Mouse (Mus musculus): ENCODE results near the gene Fam20c. TPM values are rescaled to one million over a fixed set of nuclear protein-coding genes. Genes with fewer than 3 reads are reported as not detected.

The Fam20c gene
- polyA plus RNA-seq, 1 experiment from 2014 or later: 38.0 TPM

DNA sequence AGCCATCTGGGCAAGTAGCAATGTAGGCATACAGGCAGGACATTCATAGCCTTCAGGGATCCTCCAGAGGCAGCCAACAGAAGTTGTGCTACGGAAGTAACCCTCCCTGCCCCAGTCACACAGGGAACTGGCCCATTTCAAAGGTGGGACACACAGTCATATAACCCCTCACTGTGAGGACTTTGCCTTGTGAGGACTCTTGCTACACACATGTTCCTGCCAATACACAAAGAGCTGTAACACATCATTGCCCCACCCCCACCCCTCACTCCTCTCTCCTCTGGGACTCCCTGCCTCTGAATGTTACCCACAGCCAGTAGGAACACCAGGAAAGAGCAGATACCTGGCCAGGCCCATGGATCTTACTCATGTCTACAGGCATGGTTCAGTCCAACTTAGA is 28.4 kb downstream of the Fam20c start:
- 84% methylated on average over 1 of the region's 1 CpGs for WGBS
- no peaks in the 10 kb centered on the region for H3K27me3 ChIP-seq
- no peaks in the 10 kb centered on the region for H3K9me3 ChIP-seq
- peak overlapping the region; percentile 14; the same call in 1 of the 2 replicates for H3K27ac ChIP-seq
- H3K4me3 ChIP-seq (replicated peaks): no peak overlapping the region
- ATAC-seq: no peak
- H3K36me3 ChIP-seq: peaks cover 35% of the 10 kb centered on the region
- H3K4me2 ChIP-seq (replicated peaks): no peak overlapping the region
- no peak overlapping the region for H3K9ac ChIP-seq (replicated peaks)
- H3K4me1 ChIP-seq (replicated peaks): peaks cover 35% of the 10 kb centered on the region

DNA sequence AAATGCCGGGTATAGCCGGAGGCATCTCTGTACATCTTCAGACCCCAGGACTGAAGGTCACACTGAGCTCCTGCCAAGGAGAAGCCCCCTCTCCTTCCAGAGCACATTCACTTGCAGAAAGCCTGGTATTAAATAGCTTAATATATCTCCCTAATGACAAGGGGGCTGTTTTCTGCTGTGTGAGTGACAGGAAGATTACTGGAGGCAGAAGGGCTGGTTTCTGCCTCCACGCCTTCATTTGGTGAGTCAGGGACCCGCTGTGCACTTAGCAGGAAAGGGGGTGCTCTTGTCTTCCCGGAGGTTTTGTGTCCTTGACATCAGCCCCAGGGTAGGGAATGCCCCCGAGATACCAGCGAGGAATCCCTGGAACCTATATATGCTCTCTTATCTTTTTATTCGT is 28.9 kb downstream of the Fam20c start:
- Histone ChIP-seq H3K27ac (no peak overlapping the region; the same call in 1 of the 2 replicates), H3K4me2 (replicated peaks) (no peak overlapping the region), H3K9ac (replicated peaks) (no peak overlapping the region), H3K4me3 (replicated peaks) (no peak overlapping the region), H3K4me1 (replicated peaks) (peaks cover 37% of the 10 kb centered on the region), H3K27me3 (no peaks in the 10 kb centered on the region), H3K36me3 (peaks cover 35% of the 10 kb centered on the region), H3K9me3 (no peaks in the 10 kb centered on the region)
- ATAC-seq: no peak
- WGBS: 81% methylated on average over 8 of the region's 8 CpGs

DNA sequence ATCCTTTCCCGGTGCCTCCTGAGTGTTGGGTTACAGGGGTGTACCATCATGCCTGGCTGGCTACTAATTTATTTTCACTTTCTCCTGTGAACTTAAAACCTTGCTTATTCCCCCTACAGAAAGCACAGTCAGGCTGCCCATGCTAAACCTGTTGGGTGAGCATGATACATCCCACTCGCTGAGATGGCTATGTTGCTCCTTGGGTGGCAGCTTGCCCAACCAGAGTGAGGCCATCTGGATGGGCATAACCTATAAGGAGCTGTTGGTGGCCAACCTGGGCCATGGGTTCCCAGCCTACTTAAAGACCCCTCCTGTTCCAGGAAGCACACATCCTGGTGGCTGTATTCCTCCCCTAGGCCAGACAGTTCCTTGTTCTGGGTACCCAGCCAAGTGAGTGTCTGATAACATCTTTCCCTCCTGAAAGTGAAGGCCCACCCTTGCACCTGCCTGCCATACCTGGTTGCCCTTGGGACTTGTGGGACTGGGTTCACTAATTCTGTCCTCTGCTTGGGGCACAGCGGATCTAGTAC is 31.7 kb downstream of the Fam20c start:
- no peaks in the 10 kb centered on the region for H3K27me3 ChIP-seq
- WGBS: 90% methylated on average over 3 of the region's 3 CpGs
- no peak for ATAC-seq
- H3K9me3 ChIP-seq: no peaks in the 10 kb centered on the region
- H3K9ac ChIP-seq (replicated peaks): no peak overlapping the region
- H3K4me1 ChIP-seq (replicated peaks): peaks cover 18% of the 10 kb centered on the region
- H3K4me2 ChIP-seq (replicated peaks): no peak overlapping the region
- H3K27ac ChIP-seq: no peak overlapping the region
- H3K4me3 ChIP-seq (replicated peaks): no peak overlapping the region
- peaks cover 43% of the 10 kb centered on the region for H3K36me3 ChIP-seq

GRCm38 (mm10) chr5:138787648-138788047 is 33.3 kb downstream of the Fam20c start:
- Histone ChIP-seq H3K36me3 (peaks cover 43% of the 10 kb centered on the region), H3K9ac (replicated peaks) (no peak overlapping the region), H3K4me1 (replicated peaks) (peaks cover 16% of the 10 kb centered on the region), H3K4me2 (replicated peaks) (no peak overlapping the region), H3K4me3 (replicated peaks) (no peak overlapping the region), H3K27ac (no peak overlapping the region), H3K9me3 (no peaks in the 10 kb centered on the region), H3K27me3 (no peaks in the 10 kb centered on the region)
- 91% methylated on average over 7 of the region's 7 CpGs for WGBS
- ATAC-seq: no peak

- Histone ChIP-seq H3K4me1 (replicated peaks) (peaks cover 12% of the 10 kb centered on the region), H3K27ac (0 out of 2 replicates have a peak overlapping the region, but pooled peaks have one; percentile 25), H3K9ac (replicated peaks) (no peak overlapping the region), H3K9me3 (no peaks in the 10 kb centered on the region), H3K36me3 (peaks cover 51% of the 10 kb centered on the region), H3K4me3 (replicated peaks) (no peak overlapping the region), H3K27me3 (no peaks in the 10 kb centered on the region), H3K4me2 (replicated peaks) (no peak overlapping the region)
- ATAC-seq: no peak
- 54% methylated on average over 11 of the region's 11 CpGs for WGBS
These were observed 34.3 kb downstream of the Fam20c start for GRCm38 (mm10) chr5:138788481-138789211.

GRCm38 (mm10) chr5:138790954-138791480 is 36.7 kb downstream of the Fam20c start:
- Histone ChIP-seq H3K4me3 (replicated peaks) (no peak overlapping the region), H3K27ac (no peak overlapping the region), H3K4me2 (replicated peaks) (no peak overlapping the region), H3K9ac (replicated peaks) (no peak overlapping the region), H3K27me3 (no peaks in the 10 kb centered on the region), H3K36me3 (peaks cover 64% of the 10 kb centered on the region), H3K9me3 (no peaks in the 10 kb centered on the region), H3K4me1 (replicated peaks) (peaks cover 12% of the 10 kb centered on the region)
- WGBS: 90% methylated on average over 11 of the region's 11 CpGs
- ATAC-seq: no peak

- H3K27ac ChIP-seq: no peak overlapping the region
- no peaks in the 10 kb centered on the region for H3K9me3 ChIP-seq
- no peaks in the 10 kb centered on the region for H3K4me1 ChIP-seq (replicated peaks)
- 75% methylated on average over 7 of the region's 7 CpGs for WGBS
- no peak overlapping the region for H3K9ac ChIP-seq (replicated peaks)
- ATAC-seq: no peak
- no peak overlapping the region for H3K4me3 ChIP-seq (replicated peaks)
- no peaks in the 10 kb centered on the region for H3K27me3 ChIP-seq
- H3K4me2 ChIP-seq (replicated peaks): no peak overlapping the region
- peaks cover 59% of the 10 kb centered on the region for H3K36me3 ChIP-seq
These were observed 47.3 kb downstream of the Fam20c start for GRCm38 (mm10) chr5:138801588-138802116.

- H3K36me3 ChIP-seq: peaks cover 59% of the 10 kb centered on the region
These were observed 50.0 kb downstream of the Fam20c start for GRCm38 (mm10) chr5:138804286-138804685.

DNA sequence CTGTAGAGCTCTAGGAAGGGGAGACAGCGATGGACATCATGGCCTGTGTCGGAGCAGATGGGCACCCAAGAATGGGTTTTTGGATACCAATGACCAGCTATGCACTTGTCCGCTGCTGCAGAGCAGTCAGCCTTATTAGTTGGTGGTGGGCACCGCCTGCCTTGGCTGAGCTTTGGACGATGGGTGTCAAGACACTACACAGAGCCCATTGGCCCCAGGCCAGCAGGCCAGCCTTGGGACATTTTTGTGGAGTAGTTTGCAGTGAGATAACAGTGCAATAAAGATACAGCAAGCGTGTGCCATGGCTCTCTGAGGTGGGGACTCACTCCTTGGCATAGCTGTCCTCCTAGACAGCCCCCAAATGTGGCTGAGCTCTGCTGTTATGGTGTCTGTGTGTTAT is 55.5 kb downstream of the Fam20c start:
- no peak overlapping the region for H3K9ac ChIP-seq (replicated peaks)
- no peaks in the 10 kb centered on the region for H3K9me3 ChIP-seq
- H3K4me1 ChIP-seq (replicated peaks): no peaks in the 10 kb centered on the region
- H3K27me3 ChIP-seq: no peaks in the 10 kb centered on the region
- peaks cover 59% of the 10 kb centered on the region for H3K36me3 ChIP-seq
- H3K27ac ChIP-seq: no peak overlapping the region
- no peak overlapping the region for H3K4me3 ChIP-seq (replicated peaks)
- no peak overlapping the region for H3K4me2 ChIP-seq (replicated peaks)
- 93% methylated on average over 6 of the region's 6 CpGs for WGBS
- ATAC-seq: no peak

More at GRCm38 (mm10) chr5:138804286-138804685, 50.0 kb downstream of the Fam20c start:
- Histone ChIP-seq H3K27me3 (no peaks in the 10 kb centered on the region), H3K4me3 (replicated peaks) (no peak overlapping the region), H3K4me2 (replicated peaks) (no peak overlapping the region), H3K9me3 (no peaks in the 10 kb centered on the region), H3K9ac (replicated peaks) (no peak overlapping the region), H3K27ac (no peak overlapping the region), H3K4me1 (replicated peaks) (no peaks in the 10 kb centered on the region)
- 93% methylated on average over 5 of the region's 5 CpGs for WGBS
- ATAC-seq: no peak

DNA sequence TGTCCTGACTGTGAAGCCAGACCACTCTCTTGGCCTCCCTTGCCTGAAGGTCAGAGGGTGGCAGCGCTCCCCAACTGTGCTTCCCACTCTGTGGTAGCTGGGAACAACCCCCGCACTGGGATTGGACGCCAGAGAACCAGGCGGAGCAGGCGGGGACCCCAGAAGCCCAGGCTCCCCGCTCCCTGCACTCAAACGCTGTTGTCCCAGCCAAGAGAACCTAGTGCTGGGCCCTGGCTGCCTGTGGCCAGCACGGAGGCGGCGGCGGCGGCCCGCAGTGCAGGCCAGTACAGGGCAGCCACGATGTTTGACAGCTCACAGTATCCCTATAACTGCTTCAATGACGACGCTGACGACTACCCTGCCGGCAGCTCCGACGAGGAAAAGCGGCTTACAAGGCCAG is 65.5 kb downstream of the Fam20c start, which contains the start of gene Gm5294:
Gene Gm5294 (plus strand): TSS at position 301 of the 400 bp plus-strand sequence.
- peak within 1 kb of the TSS; percentile 48 for H3K4me2 ChIP-seq (replicated peaks)
- no peak within 1 kb of the TSS for H3K27ac ChIP-seq
- H3K27me3 ChIP-seq: peaks cover 56% of the 10 kb centered on the region
- H3K9ac ChIP-seq (replicated peaks): no peak within 1 kb of the TSS
- no peaks in the 10 kb centered on the region for H3K9me3 ChIP-seq
- no peak for ATAC-seq
- no peaks in the 10 kb centered on the region for H3K36me3 ChIP-seq
- peak within 1 kb of the TSS; percentile 23 for H3K4me3 ChIP-seq (replicated peaks)
- peaks cover 11% of the 10 kb centered on the region for H3K4me1 ChIP-seq (replicated peaks)
- WGBS: 8% methylated on average over 21 of the region's 21 CpGs

GRCm38 (mm10) chr5:138820717-138821332 is 66.5 kb downstream of the Fam20c start:
- Histone ChIP-seq H3K4me3 (replicated peaks) (peak overlapping the region; percentile 23), H3K27ac (no peak overlapping the region), H3K27me3 (peaks cover 56% of the 10 kb centered on the region), H3K9me3 (no peaks in the 10 kb centered on the region), H3K4me2 (replicated peaks) (peak overlapping the region; percentile 48), H3K9ac (replicated peaks) (no peak overlapping the region), H3K36me3 (no peaks in the 10 kb centered on the region), H3K4me1 (replicated peaks) (peaks cover 11% of the 10 kb centered on the region)
- ATAC-seq: no peak
- 6% methylated on average over 39 of the region's 39 CpGs for WGBS

DNA sequence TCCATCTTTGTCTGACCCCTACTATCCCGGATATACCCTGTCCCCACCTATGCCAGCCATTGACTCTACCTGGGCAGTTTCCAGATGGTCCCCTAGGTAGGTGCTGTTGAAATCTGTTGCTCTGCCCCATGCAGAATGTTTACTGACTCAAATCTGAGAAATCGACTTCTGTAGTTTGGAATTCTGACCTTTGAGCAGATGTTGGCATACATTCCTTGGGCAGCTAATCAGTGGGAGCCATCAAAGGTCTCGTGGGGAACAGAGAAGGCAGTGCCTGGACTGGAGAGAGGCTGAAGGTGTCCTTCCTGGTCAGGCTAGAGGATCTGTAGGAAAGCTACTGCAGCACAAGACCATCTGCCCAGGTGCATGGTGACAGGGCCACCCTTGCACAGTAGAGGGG is 70.8 kb downstream of the Fam20c start:
- Histone ChIP-seq H3K27ac (no peak overlapping the region), H3K9ac (replicated peaks) (no peak overlapping the region), H3K27me3 (peaks cover 36% of the 10 kb centered on the region), H3K4me3 (replicated peaks) (no peak overlapping the region), H3K9me3 (no peaks in the 10 kb centered on the region), H3K4me1 (replicated peaks) (peaks cover 7% of the 10 kb centered on the region), H3K4me2 (replicated peaks) (no peak overlapping the region), H3K36me3 (no peaks in the 10 kb centered on the region)
- WGBS: 71% methylated on average over 3 of the region's 3 CpGs
- no peak for ATAC-seq
